Mouse (Mus musculus) bone marrow, adult 2 months (tissue): Measurements from ENCODE around the gene Mme. TPM values are rescaled to one million over a fixed set of nuclear protein-coding genes. Genes with fewer than 3 reads are reported as not detected.

Experiments
- H3K27ac ChIP-seq: fragments of 200-500 bp; 2 replicates; pipeline ENCODE4 v1.5.1; 2012; ENCODE audit warnings: low read depth, mild to moderate bottlenecking, control low read depth, inconsistent platforms, low read length; ENCODE audit not compliant: control insufficient read depth, poor library complexity, insufficient read depth
- H3K4me1 ChIP-seq: fragments of 200-500 bp; 2 replicates; pipeline ENCODE4 v1.6.1; 2011; ENCODE audit warnings: low read length; ENCODE audit not compliant: control insufficient read depth, insufficient read depth
- H3K4me3 ChIP-seq: fragments of 200-500 bp; replicated peaks from 2 replicates; pipeline ENCODE3; 2011; ENCODE audit warnings: mild to moderate bottlenecking, low read depth, low read length, control low read depth; ENCODE audit not compliant: control insufficient read depth
- CTCF ChIP-seq: fragments of 200-500 bp; IDR thresholded peaks from 2 replicates; pipeline ENCODE4 v1.5.1; 2011; ENCODE audit warnings: low read length, control low read depth; ENCODE audit not compliant: control insufficient read depth, insufficient read depth
- POLR2A ChIP-seq: fragments of 200-500 bp; IDR thresholded peaks from 2 replicates; pipeline ENCODE4 v1.6.1; 2011; ENCODE audit warnings: low read depth, mild to moderate bottlenecking, control low read depth, low read length, borderline replicate concordance; ENCODE audit not compliant: control insufficient read depth
- WGBS: fragments of 180-500 bp; shearing (Covaris S2); methylation state at CpG from one replicate; pipeline ENCODE4 v1.1.7; 2018; 5-methylcytosine and 5-hydroxymethylcytosine counted together
- polyA plus RNA-seq: library from polyadenylated mRNA; stranded (reverse); fragments of >200 nt; gene quantifications from 2 replicates; pipeline ENCODE4 v1.2.4, GENCODE M21; 2011; ENCODE audit warnings: low replicate concordance; ENCODE audit not compliant: missing spikeins, insufficient read depth, insufficient read length

The Mme gene
- 3.0 and 6.1 TPM in 2 replicates for polyA plus RNA-seq

DNA sequence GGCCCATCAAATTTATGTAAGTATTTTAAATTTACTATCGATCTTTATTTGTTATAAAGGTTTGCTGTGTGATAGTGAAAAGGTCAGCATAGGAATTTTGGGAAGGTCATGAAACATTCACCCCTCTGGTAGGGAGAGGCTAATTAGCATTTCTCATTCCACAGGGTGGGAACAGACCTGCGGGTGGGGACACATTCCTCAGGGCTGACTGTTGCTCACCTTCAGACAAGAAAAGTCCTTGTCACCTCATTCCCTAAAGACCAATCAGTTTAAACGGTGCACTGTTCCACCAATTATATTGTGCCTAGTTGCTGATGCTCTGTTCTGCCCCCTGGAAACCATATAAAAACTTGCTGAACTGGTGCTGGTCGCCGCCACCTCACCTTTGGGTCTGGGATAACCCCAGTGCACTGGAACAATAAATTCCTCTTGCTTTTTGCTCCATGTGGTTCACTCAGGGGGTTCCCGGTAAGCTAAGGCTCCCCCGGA is at the start of gene Mme:
Gene Mme, plus strand, starts transcription at position 439 of the 489 bp plus-strand sequence.
- no peaks in the 10 kb centered on the region for H3K4me1 ChIP-seq
- 81% methylated on average over 7 of the region's 7 CpGs for WGBS
- no peak within 1 kb of the TSS for H3K4me3 ChIP-seq
- TF ChIP-seq CTCF (no peak), POLR2A (no peak)
- no peak within 1 kb of the TSS for H3K27ac ChIP-seq

DNA sequence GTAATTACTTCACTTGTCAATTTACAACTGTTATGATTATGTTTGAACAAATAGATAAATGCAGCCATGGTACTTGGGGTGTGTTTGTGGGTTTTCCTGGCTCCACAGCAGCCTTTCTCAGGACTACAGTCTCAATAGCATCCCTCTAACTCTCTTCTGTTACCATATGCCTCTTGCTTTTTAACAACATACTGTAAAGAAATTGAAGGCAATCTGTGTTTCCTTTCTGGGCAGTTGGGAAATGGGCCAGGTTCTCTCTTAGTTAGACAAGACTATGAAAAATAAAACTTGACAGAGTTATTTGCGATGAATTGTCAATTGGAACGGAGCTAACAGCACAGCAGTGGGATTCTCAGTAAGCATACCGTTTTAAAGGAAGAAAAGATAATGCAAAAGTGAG is 44.8 kb upstream of the Mme start:
- 75% methylated on average over 3 of the region's 3 CpGs for WGBS
- no peak for TF ChIP-seq CTCF
- no peak for TF ChIP-seq POLR2A
- Histone ChIP-seq H3K4me3 (no peak overlapping the region), H3K4me1 (no peaks in the 10 kb centered on the region), H3K27ac (no peak overlapping the region)

DNA sequence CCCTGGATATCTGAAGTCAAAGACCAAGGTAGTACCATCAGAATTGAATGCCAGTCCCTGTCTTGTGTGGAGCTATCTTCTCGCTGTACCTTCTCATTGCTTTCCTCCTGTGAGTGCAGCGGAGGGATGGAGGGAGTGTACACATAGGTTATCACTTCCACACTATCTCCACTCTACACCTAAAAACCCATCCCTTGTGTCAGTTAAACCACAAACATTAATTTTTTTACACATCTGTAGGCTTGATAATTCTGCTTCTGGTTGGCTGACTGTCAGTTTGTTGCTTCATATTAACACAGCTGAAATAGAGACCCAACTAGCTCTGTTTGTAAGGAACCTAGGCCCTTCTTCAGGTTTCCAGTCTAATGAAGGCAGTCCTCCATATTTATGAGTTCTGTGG is 43.3 kb upstream of the Mme start:
- WGBS: 87% methylated on average over 2 of the region's 2 CpGs
- TF ChIP-seq POLR2A (no peak), CTCF (no peak)
- H3K4me3 ChIP-seq: no peak overlapping the region
- H3K27ac ChIP-seq: no peak overlapping the region
- H3K4me1 ChIP-seq: no peaks in the 10 kb centered on the region

DNA sequence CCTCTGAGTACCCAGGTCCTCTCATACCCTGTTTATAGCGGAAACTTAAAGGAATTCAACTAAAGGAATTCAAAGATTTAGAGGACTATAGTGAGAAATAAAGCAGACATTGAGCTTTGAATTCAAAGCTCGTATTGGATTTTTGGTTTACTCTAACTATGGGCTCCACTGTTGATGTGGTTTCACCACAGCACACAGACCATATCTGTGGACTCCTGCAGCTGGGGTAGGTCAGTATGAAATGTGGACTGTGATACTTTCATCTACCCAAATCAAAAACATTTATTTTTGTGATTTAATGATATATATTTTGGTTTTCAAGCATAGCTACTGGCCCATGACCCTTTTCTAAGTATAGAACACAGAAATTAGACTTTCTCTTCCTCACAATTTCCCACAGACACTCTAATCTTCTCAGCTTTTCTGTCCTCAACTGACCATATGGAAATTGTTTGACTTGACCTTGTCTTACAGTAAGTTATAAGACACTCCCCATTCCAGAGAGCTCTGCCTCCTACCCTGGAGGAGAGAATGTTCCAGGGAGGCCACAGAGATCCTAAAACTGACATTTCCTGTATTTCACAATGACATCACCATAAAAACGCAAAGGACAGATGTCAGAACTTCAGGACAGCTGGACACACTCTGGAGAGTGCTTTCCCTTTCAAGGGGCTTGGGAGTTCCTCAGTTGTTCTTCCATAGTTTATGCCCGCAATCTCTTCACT is 19.3 kb upstream of the Mme start:
- H3K4me3 ChIP-seq: no peak overlapping the region
- WGBS: 62% methylated on average over 4 of the region's 4 CpGs
- H3K27ac ChIP-seq: no peak overlapping the region
- TF ChIP-seq CTCF: no peak
- TF ChIP-seq POLR2A: no peak
- no peaks in the 10 kb centered on the region for H3K4me1 ChIP-seq

DNA sequence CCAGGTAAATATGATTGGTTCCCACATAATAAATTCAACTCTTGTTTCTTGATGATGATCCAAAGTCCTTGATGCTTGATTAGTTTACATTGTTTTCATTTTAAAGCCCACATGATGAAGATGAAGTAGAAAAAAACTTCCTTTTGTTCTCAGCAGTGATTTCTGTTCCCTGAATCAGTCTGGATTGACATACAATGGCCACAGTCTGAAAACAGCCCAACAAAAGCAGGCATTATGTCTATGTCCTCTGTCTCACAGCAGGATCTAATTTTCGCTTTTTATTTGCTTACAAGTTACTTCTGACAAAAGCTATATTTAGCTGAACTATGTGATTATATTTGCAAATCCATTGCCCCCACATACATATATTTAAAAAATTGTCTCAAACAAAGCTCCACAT is 17.7 kb upstream of the Mme start:
- 69% methylated on average over 1 of the region's 1 CpGs for WGBS
- no peak overlapping the region for H3K27ac ChIP-seq
- no peak overlapping the region for H3K4me3 ChIP-seq
- no peaks in the 10 kb centered on the region for H3K4me1 ChIP-seq
- no peak for TF ChIP-seq POLR2A
- TF ChIP-seq CTCF: no peak

DNA sequence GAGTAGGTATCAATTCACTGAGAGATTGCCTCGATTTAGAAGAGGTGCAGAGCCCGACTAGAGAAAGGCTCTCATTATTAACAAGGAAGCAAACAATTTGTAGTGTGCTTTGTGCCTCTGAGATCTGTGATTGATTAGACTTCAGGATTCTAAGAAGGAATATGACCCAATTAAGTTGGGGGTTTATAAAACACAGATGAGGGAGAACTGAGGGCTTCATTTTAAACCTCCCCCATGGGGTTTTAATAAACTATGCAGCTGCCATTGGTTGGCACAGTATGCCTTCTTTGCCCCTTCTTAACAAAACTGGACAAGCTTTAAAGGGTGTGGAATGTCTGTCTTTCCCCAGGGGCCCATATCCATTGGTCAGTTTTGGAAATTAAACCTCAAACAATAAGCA is 5.4 kb upstream of the Mme start:
- Histone ChIP-seq H3K27ac (no peak overlapping the region), H3K4me1 (no peaks in the 10 kb centered on the region), H3K4me3 (no peak overlapping the region)
- TF ChIP-seq CTCF (no peak), POLR2A (no peak)
- WGBS: 73% methylated on average over 2 of the region's 2 CpGs

DNA sequence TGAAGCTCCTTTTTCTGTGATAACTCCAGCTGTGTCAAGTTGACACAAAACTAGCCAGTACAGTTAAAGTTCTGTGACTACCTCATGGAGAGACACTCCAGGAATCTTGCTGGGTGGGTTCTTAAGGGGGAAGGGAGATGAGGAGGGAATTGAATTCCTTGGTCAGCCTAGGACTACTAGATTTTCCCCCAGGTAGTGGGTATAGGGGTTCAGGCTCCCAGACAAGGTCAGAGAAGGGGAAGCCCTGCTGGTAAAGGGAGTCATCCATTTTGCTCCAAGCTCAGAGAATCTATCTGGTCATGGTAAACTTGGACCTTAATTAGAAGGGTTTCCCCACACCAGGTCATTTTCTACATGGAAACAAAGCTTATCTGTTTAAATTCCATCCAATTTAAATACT is 2.4 kb downstream of the Mme start:
- Histone ChIP-seq H3K4me3 (no peak overlapping the region), H3K4me1 (no peaks in the 10 kb centered on the region), H3K27ac (no peak overlapping the region)
- TF ChIP-seq POLR2A (no peak), CTCF (no peak)

DNA sequence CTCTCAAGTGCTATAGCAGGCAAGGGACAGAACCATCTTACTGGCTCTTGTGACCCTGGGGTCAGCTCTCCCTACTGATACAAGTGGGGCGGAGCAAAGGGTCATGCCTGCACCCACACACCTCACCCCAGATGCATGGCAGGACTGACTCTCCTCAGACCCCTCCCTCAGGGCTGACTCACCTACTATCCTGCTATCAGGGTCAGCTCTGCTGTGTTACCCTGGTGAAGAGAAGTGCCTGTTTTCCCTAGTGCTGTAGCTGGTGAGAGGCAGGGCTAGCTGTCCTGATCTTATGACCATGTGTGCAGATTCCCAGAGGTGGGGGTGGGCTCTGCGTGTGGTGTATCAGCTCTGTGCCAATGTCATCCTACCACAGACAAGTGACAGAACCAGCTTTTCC is 30.8 kb downstream of the Mme start:
- 72% methylated on average over 2 of the region's 2 CpGs for WGBS
- no peak for TF ChIP-seq POLR2A
- no peak for TF ChIP-seq CTCF
- no peak overlapping the region for H3K4me3 ChIP-seq
- no peaks in the 10 kb centered on the region for H3K4me1 ChIP-seq
- no peak overlapping the region for H3K27ac ChIP-seq

DNA sequence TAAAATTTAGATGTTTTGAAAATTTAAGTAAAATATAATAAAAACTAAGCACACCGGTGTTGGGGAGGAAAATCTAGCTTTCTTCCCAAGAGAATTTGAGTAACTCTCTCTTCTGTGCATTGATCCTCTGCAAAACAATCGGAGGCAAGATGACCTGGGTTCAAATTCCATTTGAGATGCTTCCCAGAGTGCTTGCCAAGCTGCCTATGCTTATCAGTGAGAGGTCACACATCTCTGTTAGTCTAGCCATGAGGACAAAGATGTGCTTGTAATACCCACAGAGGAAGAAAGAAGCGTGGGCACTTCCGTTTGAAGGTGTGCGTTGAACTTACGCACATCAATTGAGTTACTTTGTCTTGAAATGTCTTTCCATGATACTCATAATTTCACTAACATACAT is 53.0 kb downstream of the Mme start:
- TF ChIP-seq CTCF (no peak), POLR2A (no peak)
- Histone ChIP-seq H3K27ac (no peak overlapping the region), H3K4me1 (no peaks in the 10 kb centered on the region), H3K4me3 (no peak overlapping the region)
- WGBS: 81% methylated on average over 6 of the region's 6 CpGs

DNA sequence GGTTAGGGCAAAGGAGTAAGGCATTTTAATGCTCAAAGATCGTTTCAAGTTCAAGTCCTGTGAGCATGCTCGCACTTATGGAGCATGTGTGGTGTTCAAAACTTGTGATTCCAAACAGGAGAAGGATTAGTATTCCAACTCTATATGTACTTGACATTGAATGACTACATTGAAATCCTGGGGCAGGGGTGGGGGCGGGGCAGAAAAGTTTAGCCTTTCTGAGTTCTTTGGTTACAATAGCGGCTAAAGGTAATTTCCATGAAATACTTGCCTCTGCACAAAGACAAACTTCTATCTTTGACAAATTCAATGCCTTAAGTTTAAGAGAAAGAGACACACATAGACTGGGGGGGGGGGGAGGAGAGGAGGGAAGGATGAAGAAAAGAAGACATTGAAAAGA is 53.5 kb downstream of the Mme start:
- H3K4me3 ChIP-seq: no peak overlapping the region
- 43% methylated on average over 4 of the region's 4 CpGs for WGBS

More for the DNA sequence above, 53.5 kb downstream of the Mme start:
- Histone ChIP-seq H3K27ac (no peak overlapping the region), H3K4me1 (no peaks in the 10 kb centered on the region)
- no peak for TF ChIP-seq CTCF
- TF ChIP-seq POLR2A: no peak
